Mouse (Mus musculus) gastrocnemius, postnatal 36 days (tissue): ENCODE measurements around the gene Mtmr4. TPM values are rescaled to one million over a fixed set of nuclear protein-coding genes. Genes with fewer than 3 reads are reported as not detected.

Experiments
- DNase-seq, 2 experiments: peaks; one replicate each; pipeline ENCODE4 v3.0.0; 2022
- intact Hi-C: fragments of 180-260 bp; cut with DNase I; formaldehyde crosslinking; loops from one replicate; pipeline ENCODE4 v1.15.1; 2025
- long read RNA-seq, 2 experiments: library from polyadenylated mRNA; stranded (forward); transcript quantifications; one replicate each; pipeline ENCODE4 v2.0.0; 2021
- total RNA-seq, 2 experiments: library from RNA; stranded (reverse); gene quantifications; 2 replicates each; pipeline ENCODE4 v1.2.3; 2021

The Mtmr4 gene
- 10 to 100 TPM in 1 of 2 experiments, 1 to 10 TPM in 1; 8.9 to 13.4 TPM for total RNA-seq
- long read RNA-seq, experiment 1, partial matches to known transcripts = 0 of 3 reads
- long read RNA-seq, experiment 1, other reads (novel, unspliced or antisense) = 3 of 3 reads
- long read RNA-seq, experiment 2, partial matches to known transcripts = 0 of 2 reads
- long read RNA-seq, experiment 2, other reads (novel, unspliced or antisense) = 2 of 2 reads

- DNase-seq = peak; percentile 98 to 100
Measured at GRCm38 (mm10) chr11:87591526-87592353, at the start of gene Mtmr4. TSS of gene Mtmr4 (plus strand) at chr11:87592162.

GRCm38 (mm10) chr11:87542285-87542684 is 49.7 kb upstream of the Mtmr4 start:
- intact Hi-C loops = no loop called here
- DNase-seq = no peak

More at GRCm38 (mm10) chr11:87591526-87592353, at the start of gene Mtmr4:
- intact Hi-C loops = loop anchor here (5.0 kb wide), 1 partner anchor 146 kb away; the partner anchor contains the start of gene Supt4a

- DNase-seq = no peak
- intact Hi-C loops = no loop called here
Measured at GRCm38 (mm10) chr11:87542906-87543305, 49.1 kb upstream of the Mtmr4 start.

- intact Hi-C loops = no loop called here
Measured at GRCm38 (mm10) chr11:87553342-87553741, 38.6 kb upstream of the Mtmr4 start.

GRCm38 (mm10) chr11:87554386-87554785 is 37.6 kb upstream of the Mtmr4 start:
- intact Hi-C loops = no loop called here
- DNase-seq = no peak

More at GRCm38 (mm10) chr11:87553342-87553741, 38.6 kb upstream of the Mtmr4 start:
- DNase-seq = no peak

GRCm38 (mm10) chr11:87555106-87555703 is 36.8 kb upstream of the Mtmr4 start:
- no peak for DNase-seq
- intact Hi-C loops = no loop called here

- intact Hi-C loops = no loop called here
- no peak for DNase-seq
Measured at GRCm38 (mm10) chr11:87561208-87561607, 30.8 kb upstream of the Mtmr4 start.

GRCm38 (mm10) chr11:87566501-87566900 is 25.5 kb upstream of the Mtmr4 start, which contains the start of gene Gm11492:
TSS of gene Gm11492 (plus strand) at chr11:87566653.
- intact Hi-C loops = no loop called here
- peak in 1 of 2 experiments; percentile 6 for DNase-seq

GRCm38 (mm10) chr11:87568255-87568953 is 23.6 kb upstream of the Mtmr4 start, which contains the start of gene Sept4:
TSS of gene Sept4 (plus strand) at chr11:87568903.
- intact Hi-C loops = no loop called here
- peak in 1 of 2 experiments; percentile 4 for DNase-seq

GRCm38 (mm10) chr11:87570743-87571142 is 21.2 kb upstream of the Mtmr4 start:
- no peak for DNase-seq
- intact Hi-C loops = no loop called here

GRCm38 (mm10) chr11:87571361-87571950 is 20.5 kb upstream of the Mtmr4 start:
- DNase-seq = no peak
- intact Hi-C loops = no loop called here

GRCm38 (mm10) chr11:87573751-87574150 is 18.2 kb upstream of the Mtmr4 start:
- no peak for DNase-seq
- intact Hi-C loops = no loop called here

GRCm38 (mm10) chr11:87574520-87575180 is 17.3 kb upstream of the Mtmr4 start:
- intact Hi-C loops = no loop called here
- no peak for DNase-seq

GRCm38 (mm10) chr11:87577601-87578248 is 14.2 kb upstream of the Mtmr4 start:
- no peak for DNase-seq
- intact Hi-C loops = no loop called here

- DNase-seq = peak; percentile 44 to 60
- intact Hi-C loops = no loop called here
Measured at GRCm38 (mm10) chr11:87578249-87578962, 13.6 kb upstream of the Mtmr4 start.

- DNase-seq = no peak
- intact Hi-C loops = no loop called here
Measured at GRCm38 (mm10) chr11:87578963-87579601, 12.9 kb upstream of the Mtmr4 start.

GRCm38 (mm10) chr11:87579713-87580112 is 12.2 kb upstream of the Mtmr4 start:
- no peak for DNase-seq
- intact Hi-C loops = no loop called here

- intact Hi-C loops = no loop called here
- DNase-seq = no peak
Measured at GRCm38 (mm10) chr11:87580543-87581085, 11.3 kb upstream of the Mtmr4 start.
